Mouse (Mus musculus): Measurements from ENCODE around the gene Smim9.
"Not testable (repeated sequence)": the region's sequence is repeated elsewhere in the genome, so short reads cannot be mapped to it uniquely, and the experiment has no call there.

Gene Smim9

DNA sequence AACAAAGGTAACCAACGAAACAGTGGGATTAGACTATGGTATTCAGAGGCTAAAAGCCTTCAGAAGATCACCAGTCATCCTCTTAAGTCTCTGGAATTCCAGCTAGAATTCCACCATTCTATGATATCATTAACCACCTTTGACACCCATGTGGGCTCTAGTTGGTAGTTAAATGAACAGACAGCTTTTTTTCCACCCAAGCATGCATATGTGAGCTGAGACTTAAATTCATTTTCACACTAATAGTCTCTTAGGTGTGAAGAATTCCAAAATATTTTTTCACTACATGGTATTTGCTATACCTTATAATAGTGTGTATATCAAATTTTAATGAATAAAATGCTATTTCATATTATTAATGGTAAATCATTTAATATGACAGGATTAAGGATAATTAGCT lies at the start of gene Smim9:
TSS of gene Smim9 (minus strand) at position 101 of the 400 bp plus-strand sequence.
- DNase-seq (ENCODE audit: low spot score) = no peak

DNA sequence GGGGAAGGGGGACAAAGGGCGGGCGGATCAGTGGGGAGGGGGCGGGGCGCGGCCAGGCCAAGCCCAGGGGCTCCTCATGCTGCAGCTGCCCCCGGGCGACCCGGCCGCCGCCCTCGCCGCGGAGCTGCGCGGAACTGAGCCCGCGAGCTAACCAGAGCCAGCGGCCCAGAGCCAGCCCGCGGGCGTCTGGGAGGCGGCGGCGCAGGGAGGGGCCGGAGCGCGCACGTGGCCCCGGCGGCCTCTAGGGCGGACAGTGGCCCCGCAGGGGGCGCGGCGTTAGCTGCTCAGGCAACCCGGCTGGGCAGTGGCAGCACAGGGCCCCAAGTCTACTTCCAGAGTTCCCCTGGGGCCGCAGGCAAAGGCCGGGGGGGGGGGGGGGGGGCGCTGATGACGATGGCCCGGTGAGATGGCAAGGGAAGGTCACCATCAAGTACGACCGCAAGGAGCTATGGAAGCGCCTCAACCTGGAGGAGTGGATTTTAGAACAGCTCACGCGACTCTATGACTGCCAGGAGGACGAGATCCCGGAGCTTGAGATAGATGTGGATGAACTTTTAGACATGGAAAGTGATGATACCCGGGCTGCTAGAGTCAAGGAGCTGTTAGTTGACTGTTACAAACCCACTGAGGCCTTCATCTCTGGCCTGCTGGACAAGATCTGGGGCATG lies 7.9 kb downstream of the Smim9 start:
- no peak for DNase-seq (ENCODE audit: low spot score)

DNA sequence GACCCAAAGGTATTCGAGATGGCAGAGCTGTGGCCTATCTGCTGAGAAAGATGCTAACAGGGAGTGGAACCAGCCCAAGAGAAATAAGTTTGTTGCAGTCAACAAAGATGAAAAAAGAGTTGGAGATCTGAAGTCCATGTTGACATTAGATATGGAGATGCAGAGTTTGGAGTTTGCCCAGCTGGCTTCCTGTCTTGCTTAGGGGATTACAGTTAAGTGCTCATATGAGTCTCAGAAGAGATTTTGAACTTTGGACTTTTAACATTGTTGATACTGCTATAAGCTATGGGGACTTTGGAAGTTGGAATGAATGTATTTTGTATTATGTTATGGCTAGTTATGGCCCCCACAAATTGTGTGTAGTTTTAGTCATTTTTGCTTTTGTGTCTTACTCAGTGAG lies 11.3 kb downstream of the Smim9 start:
- DNase-seq (ENCODE audit: low spot score) = no peak

DNA sequence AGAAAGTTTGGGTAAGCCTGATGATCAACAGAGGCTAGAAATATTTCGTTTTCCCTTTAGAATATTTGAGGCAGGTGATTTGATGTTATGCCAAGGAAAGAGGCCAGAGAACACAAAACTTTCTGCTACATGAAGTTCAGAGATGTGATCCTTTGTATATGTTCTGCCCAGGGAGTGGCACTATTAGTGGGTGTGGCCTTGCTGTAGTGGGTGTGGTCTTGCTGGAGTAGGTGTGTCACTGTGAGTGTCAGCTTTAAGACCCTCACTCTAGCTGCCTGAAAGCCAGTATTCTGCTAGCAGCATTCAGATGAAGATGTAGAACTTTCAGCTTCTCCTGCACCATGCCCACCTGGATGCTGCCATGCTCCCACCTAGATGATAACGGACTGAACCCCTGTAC lies 13.3 kb downstream of the Smim9 start:
- DNase-seq (ENCODE audit: low spot score) = no peak

DNA sequence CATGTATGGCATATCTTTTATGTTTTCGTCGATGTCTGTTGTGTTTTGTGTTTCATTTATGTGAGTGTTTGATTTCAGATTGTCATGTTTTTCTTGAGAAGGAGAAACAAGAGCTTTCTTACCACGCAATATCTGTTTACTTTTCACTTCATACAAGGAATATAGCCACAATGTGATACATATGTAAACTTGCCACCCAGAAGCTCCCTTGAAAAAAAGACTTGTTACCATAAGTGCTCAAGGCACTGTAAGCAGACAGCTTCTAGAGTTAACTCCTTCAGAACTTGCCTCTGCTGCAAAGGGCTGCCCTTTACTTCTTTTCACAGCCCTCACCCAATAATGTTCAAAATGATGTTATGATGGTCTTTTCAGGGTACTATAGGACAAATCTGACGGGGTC lies 15.2 kb downstream of the Smim9 start:
- no peak for DNase-seq (ENCODE audit: low spot score)

DNA sequence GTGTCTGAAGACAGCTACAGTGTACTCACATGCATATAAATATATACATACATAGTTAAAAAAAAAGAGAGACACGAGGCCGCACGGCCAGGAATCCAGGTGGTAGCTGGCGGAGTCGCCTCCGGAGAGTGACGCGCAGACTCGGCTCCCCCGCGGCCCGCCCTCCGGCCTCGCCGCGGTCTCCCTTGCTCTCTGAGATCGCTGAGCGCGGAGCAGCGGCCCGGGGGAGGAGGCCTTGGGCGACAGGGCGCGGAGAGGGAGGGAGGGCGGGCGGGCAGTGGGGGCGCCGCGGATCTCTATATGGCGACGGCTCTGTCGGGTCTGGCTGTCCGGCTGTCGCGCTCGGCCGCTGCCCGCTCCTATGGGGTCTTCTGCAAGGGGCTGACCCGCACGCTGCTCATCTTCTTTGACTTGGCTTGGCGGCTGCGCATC lies 20.4 kb downstream of the Smim9 start:
- not testable (repeated sequence) for DNase-seq (ENCODE audit: low spot score)

DNA sequence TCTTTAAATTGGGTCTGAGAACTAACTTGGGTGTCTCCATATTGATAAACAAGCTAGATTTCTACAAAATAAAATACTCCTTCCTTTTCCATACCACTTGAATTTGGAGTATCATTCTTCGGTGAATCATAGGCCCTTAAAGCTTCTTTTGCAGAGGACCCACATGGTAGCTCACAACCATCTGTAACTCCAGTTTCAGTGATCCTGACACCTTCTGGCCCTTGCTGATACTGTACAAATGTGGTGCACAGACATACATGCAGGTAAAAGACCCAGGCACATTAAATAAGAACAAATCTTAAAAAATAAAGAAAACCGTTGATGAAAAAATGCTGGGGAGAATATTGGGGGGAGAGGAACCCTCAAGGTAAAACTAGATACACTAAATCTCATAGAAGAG lies 25.4 kb downstream of the Smim9 start:
- no peak for DNase-seq (ENCODE audit: low spot score)

DNA sequence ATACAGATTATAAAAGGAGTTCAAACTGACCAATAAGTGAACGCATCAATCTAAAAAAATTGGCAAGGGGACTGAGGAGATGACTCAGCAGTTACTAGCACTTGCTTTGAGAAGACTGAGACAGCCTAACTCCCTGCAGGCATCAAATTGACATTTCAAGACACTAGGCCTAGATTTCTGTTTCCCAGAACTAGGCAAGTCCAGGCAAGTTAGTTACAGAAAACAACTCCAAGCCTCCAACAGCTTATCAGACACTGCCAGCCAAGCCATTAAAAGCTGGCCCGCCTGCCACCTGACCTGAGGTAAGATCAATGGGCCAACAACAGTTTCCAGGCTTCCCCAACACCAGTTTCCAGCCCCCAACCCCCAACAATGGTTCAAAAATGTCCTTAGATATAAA lies 25.8 kb downstream of the Smim9 start:
- DNase-seq (ENCODE audit: low spot score) = peak; percentile 60

DNA sequence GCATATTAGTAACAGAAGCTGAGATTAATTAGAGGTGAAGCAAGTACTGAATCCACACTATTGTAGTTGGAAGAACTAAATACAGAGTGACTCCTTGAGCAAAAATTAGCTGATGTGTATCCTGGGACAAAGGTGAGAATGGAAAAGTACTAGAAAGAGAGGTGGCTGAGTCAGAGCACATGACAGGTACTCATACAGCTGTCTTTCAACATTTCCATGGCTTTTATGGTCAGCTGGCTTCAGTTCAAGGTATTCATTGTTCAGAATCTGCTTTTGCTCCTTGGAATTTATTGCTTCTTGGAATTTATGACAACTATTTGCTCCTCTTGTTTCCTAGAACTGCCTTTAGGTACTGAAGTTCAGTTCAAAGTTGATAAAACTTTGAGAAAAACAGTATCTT lies 26.6 kb downstream of the Smim9 start:
- no peak for DNase-seq (ENCODE audit: low spot score)

DNA sequence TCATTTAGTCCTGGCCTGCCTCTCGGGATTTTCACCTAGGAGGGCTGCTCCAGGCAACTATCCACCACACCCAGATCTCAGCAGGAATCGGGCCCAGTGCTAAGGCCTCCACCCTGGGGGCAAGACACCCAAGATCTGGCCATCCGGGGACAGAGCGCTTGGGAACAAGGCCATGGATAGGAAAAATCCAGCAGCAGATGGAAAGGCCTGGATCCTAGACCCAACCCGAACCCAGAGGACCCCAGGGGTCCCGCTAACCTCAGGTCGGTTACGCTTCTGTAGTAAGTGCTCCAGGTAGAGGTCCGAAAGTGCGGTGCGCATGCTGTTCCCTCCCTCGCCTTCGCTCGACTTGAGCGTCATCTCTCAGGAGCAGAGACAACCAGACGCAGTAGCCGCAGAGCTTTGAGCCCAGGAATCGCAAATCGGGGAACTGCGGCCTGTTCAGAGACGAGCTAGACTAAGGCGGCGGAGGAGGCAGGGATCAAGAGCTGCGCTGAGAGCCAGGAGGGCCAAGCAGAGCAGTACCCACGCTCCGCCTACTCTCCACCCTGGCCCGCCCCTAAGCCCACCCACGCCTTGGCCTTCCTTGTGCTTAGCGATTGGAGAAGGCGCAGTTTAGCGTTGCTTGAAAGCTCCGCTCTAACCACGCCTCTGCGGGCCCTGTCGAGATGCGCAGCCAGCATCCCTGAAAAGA lies 33.0 kb downstream of the Smim9 start, which contains the start of gene Mpp1:
TSS of gene Mpp1 (minus strand) at position 550 of the 694 bp plus-strand sequence.
- DNase-seq (ENCODE audit: low spot score) = peak; percentile 84

DNA sequence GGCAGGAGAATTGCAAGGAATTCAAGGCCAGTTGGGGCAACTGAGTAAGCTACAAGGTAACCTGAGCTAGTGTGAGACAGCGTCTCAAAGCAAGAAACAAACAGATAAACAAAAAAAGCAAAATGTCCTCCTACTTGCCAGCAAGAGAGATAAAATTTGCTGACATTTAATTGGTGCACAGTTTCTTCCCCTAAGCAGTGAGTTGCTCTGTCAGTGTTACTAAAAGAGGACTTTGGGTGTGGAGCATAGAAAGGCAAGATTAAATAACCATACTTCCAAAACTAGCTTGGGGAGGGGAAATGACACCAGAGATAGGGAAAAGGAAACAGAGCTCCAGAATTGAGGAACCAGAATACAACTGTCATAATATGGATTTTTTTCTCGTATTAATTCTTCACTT lies 34.1 kb downstream of the Smim9 start:
- peak; percentile 53 for DNase-seq (ENCODE audit: low spot score)

DNA sequence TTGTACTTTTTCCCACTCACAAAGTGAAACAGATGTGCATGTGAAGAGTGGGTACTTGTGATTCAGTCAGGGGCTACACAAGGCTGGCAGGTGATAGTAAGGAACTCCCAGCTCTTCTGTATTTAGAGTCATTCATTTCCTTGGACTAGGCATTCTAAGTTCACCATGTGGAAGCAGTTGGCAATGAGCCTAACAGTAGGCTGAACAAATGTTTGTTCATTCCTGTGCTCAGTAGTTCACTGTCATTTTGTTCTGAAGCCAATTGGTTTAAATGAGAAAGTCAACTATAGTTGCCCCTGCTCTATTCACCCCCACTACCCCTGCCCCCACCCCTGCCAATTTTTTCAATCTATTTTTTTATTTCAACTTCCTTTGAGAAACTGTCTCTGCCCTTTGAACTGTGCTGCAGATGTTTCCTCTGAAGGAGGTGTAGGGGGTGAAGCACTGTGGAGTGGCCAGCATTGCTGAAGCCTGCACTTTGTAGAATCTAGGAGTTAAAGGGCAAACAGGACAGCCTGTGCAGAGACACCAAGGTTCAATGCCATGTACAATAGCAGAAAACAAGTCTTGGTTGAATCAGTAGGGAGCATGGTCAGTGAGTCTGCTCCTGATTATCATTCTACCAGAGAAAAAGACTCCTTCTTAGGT lies 35.1 kb downstream of the Smim9 start:
- no peak for DNase-seq (ENCODE audit: low spot score)

DNA sequence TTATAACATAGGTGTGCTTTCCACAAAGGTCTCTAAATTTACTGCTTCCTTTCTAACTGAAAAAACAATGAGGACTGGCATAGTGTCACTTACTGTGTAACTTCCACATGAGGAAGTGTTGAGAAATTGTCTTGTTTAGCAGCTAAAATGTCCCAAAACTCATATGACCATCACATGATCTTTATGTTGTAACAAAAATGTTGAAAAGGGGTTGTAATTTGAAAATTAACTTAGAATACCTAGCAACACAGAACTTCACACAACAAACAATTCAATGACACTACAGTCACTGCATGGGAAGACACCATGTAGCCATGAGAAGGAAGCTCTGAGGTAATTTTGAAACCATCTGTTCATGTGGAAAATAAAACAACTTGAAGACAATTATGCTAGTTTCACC lies 36.7 kb downstream of the Smim9 start:
- no peak for DNase-seq (ENCODE audit: low spot score)

DNA sequence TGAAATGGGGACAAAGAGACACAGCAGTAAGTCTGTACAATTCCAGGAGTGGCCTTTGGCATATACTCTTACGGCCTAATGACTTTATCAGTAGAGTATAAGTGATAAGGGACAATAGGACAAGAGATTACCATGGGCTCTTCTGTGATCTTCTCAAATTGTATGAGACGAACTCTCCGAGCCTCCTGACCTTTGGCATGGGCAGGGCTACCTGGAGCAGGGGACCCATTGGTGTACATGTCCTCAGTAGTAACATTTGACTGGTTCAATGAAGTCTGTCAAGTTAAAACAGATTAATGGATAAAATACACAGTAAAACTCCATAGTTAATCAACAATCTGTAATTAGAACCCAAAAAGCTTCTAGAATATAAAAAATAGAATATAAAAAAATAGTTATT lies 38.0 kb downstream of the Smim9 start:
- DNase-seq (ENCODE audit: low spot score) = no peak

DNA sequence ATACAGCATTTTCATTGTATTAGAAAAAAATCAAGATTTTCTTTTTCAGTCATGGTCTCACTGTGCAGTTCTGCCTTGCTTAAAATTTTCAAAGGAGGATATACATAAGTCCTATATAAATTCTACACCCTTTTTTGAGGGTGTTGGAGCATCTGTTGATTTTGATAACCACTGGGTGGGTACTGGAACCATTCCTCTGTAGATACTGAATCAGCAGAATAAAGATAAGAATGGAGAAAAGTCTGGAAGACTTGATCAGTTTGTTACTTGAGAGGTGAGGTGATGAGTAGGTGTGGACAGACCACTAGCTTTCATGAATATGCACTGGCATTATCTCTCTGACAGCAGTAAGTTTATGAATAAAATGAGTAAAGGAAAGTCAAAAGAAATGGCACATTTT lies 48.0 kb downstream of the Smim9 start:
- DNase-seq (ENCODE audit: low spot score) = peak; percentile 59

DNA sequence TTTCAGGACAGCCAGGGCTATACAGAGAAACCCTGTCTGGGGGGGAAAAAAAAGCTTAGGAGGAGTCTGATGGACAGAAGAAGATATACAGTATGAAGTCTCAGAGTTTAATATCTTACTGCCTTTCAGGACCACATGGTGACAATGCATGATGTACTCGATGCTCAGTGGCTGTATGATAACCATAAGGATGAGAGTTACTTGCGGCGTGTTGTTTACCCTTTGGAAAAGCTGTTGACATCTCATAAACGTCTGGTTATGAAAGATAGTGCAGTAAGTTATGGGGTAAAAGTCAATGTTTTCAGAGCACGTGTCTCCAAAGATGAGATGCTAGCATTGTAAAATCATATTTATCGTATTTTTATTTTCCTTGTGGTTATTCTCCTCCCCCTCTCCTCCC lies 61.3 kb downstream of the Smim9 start:
- no peak for DNase-seq (ENCODE audit: low spot score)

DNA sequence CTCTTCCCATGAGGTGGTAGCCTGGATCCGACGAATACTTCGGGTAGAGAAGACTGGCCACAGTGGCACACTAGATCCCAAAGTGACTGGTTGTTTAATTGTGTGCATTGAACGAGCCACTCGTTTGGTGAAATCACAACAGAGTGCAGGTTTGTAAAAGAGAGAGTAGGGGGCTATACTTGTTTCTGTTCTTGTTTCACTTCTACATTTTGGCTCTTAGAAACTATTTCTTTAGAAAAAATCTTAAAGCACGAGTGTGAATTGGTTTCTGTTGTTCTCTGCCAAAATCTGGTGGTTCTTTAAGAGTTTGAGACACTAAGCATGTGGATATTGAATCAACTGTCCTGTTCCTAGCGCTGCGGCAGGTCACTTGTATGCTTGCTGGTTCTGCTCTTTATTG lies 64.8 kb downstream of the Smim9 start:
- no peak for DNase-seq (ENCODE audit: low spot score)

DNA sequence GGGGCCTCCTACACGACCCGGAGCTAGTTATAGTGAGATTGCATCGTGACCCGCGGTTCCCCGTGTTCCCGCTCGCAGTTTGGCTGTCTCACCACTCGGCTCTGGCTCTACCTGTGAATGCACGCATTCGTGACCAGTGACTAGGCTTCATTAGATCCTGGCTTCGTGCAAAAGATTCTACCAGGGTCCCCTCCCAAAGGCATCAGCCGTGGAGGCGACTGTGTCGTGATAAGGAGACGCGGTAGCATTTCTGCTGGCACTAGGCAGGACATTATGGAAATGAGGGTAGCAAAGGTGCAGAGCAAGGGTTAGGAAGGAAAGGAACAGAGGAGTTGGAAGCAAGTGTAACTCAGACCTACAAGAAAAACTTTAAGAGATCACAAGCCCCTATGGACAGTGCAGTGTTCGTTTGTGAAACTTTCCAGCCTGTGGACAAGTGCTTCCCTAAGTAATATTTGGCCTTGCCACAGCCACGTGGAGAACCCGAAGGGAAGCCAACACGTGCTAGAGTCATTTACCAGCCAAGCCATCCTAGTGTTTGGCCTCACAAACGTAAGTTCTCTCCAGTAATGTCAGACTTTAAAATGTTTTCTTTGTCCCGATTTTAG lies 67.3 kb downstream of the Smim9 start:
- DNase-seq (ENCODE audit: low spot score) = no peak
